Mouse (Mus musculus): ENCODE measurements at regions not wholly inside any gene's neighbourhood (a gene's known extent, or its start where the extent isn't known, plus 50 kb on each side); places are given as distances from the start of the nearest gene placed in this dataset.

DNA sequence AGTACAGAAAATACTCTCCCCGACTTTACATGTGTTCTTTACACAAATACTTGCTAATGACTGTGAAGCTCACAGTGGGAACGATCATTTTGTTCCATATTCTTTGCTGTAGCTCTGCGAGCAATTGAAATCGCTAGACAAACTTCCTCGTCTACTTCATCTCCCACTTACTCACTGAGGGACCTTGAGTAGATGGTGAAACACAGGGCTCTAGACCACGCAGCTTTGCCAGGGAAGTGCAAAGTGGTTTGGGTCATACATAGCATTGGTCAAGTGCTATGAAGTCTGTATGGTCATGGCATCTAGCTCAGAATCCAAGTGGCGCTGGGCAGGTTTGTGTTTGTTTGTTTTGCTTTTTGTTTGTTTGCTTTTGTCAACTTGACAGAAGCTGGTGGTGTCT, 1174.0 kb upstream of the A1bg start:
- DNase-seq (ENCODE audit: low read depth, low spot score), result no peak

DNA sequence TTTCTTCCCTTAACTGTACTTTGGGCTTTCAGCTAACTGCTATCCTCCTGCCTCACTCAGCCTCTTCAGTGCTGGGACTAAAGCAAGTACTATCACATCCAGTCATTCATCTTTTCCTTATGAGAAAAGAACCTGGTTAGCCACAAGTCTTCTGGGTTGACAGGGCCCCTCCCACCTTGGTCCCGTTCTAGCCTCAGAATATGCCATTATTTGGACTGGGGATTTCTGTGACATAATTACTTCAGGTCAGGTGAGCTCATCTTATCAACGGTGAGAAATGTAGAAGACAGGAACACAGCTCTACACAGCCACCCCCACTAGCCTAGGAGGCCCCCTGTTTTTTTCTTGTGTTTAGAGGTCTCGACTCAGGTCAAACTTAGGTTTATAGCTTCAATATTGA, 1172.4 kb upstream of the A1bg start:
- DNase-seq (ENCODE audit: low read depth, low spot score), result no peak

DNA sequence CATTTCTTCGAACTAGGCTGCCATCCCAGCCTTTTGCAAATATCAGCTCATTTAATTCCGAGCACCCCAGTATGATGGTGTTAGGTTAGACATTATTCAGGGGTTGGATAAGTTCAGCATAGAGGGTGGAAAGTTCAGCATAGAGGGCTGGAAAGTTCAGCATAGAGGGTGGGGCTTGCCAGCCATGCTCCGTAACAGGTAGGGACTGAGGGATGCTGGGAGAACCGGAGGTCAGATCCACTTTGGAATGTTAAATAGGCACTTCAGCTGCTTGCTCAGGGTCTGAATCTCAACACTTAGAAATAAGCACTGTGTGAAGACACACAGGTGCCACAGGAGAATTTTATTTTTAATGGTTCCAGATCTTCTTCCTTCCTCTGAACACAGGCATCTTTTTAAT, 1170.9 kb upstream of the A1bg start:
- peak; percentile 90 for DNase-seq (ENCODE audit: low read depth, low spot score)

DNA sequence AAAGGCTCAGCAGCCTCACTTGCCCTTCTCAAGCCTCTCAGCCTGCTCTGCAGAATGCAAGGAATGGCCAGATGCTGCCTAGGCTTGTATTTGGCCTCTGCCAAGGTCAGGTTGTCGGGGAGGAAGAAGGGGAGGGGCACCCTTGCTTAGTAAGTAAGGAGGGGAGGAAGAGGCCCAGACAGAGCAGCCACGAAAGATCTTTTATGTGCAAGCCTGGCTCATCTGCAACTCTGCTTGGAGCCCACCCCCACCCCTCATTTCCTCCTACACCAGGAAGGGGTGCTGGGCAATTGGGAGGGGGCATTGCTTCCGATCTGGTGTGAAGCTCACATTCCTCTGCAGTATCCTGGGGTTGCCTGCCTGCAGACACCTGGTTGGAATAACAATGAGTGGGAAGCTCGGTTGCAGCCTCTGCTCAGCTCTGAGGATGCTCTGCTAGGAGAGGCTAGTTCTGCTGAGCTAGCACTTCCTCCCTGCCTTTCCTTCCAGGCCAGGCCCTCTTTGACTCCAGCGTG, 1169.9 kb upstream of the A1bg start:
- peak; percentile 100 for DNase-seq (ENCODE audit: low read depth, low spot score)

DNA sequence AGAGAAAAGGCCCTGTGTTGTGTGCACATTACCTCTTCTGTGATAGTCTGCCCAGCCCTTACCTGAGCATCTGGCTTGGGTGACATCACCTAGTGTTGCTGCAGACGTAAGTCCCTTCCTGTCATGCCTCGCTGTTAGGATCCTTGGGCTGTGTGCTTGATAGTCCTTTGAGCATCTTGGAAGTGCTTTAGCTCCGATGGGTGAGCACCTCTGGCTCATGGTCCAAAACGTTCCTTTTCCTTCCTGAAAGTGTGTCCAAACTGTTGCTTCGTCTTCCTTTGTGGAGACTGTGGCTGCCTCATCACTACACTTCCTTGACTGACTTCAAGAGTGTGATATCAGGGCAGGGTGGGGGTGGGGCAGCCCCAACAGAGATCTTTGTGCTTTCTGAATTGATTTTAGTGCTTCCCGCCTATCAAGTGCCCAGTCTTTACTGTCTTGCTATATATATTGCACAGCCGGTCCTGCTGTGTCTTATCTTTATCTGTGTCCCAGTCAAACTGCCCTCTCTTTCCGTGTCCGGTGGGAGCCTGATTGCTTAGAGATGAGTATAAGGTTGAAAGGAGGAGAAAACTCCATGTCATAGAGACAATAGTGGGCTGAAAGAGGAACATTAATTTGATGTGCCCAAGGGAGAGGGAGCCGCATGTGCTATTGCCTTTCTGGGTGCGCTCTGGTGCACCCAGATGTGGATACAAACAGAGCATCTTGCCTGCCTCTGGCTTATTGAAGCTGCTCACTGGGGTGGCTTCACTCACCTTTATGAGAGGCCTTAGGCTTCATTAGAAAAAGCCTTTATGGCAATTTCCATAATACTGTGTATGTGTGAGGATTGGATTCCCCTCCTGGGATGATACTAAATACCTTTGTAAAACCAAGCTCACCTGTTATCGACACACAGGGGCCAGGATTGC, 1169.2 kb upstream of the A1bg start:
- DNase-seq (ENCODE audit: low read depth, low spot score), result no peak

DNA sequence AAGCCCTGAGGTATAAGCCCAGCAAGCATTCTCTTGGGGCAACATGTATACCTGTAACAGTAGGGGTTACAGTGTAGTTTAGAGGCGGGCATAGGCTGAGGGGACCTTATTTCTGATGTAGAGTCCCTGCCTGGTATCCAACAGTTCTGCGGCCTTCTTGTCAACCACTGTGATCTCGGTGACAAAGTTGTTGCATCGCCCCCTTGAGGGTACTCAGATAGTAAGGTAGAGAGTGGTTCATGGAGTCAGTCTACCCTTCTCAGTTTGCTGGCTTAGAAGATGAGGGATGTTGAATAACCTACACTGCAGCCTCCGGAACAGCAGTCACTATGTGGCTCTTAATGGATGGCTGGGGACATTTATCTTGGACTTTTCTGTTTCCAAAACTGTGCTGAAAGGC, 1168.3 kb upstream of the A1bg start:
- DNase-seq (ENCODE audit: low read depth, low spot score), result no peak

DNA sequence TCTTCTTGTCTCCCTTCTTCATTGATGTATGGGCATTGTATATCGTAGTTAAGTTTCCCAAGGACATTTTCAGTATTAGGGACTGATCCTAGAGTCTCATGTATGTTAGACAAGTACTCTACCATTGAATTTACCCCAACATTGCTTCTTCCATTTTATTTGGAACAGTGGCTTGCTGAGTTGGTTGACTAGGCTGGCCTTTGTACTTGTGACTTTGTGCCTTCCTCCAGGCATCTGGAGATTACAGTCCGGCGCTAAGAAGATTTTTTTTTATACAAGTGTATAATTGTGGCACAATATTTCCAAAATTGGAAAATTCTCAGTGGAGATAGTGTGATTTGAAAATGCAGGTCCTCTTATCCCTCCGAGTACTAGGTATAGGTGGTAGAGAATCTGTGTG, 1165.5 kb upstream of the A1bg start:
- DNase-seq (ENCODE audit: low read depth, low spot score), result no peak

DNA sequence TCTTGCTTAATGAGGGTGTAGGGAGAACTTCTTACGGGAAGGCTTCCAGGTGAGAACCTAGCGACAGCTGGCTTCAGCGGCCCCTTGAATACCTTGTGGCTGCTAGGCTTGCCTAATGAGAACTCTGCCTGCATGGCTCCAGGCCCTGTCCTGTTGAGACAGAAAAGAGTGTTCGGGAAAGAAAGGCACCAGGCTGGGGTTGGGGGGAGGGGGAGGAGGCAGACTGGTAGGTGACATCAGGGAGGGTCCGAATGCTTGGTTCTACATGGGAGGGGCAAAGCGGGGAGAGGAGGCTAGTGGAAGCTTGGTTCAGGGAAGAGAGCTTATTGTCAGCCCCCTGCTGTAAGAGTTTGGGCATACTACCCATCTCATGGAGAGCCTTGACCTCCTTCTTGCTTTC, 1164.9 kb upstream of the A1bg start:
- DNase-seq (ENCODE audit: low read depth, low spot score), result peak; percentile 60

DNA sequence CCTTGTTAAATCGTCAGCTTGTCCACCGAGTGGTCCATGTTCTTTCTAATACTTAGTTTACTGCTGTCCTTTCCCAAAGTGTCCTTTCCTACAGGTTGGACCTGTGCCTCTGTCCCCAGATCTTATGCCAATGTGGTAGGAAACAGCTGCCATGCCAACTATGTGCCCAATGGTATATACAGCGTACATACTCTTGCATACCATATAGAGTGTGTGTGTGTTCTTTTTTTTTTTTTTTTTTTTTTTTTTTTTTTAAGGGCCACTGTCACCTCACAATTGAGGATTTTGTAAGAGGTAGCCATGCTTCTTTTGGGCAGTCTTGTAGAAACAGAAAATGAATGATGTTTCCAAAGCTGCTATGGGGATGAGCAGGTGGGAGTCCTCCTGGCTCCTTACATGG, 1163.2 kb upstream of the A1bg start:
- no peak for DNase-seq (ENCODE audit: low read depth, low spot score)

DNA sequence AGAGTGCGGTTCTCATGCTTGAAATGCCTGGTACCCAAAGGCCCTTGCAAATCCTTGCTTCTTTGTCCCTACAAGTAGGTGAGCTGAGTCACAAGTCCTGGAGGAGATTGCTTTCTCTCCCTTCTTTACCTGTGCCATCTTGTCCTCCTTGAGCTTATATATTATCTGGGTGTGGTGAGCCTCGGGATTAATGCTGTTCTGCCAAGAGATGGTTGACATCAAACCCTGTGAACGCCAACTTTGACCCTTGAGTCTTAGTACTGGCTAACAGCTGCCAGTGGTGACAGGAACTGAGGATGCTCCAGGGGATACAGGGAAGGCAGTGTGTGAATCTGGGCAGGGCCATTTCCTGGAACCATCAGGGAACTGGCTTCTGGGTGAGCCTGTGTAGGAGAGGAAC, 1160.5 kb upstream of the A1bg start:
- DNase-seq (ENCODE audit: low read depth, low spot score), result no peak

DNA sequence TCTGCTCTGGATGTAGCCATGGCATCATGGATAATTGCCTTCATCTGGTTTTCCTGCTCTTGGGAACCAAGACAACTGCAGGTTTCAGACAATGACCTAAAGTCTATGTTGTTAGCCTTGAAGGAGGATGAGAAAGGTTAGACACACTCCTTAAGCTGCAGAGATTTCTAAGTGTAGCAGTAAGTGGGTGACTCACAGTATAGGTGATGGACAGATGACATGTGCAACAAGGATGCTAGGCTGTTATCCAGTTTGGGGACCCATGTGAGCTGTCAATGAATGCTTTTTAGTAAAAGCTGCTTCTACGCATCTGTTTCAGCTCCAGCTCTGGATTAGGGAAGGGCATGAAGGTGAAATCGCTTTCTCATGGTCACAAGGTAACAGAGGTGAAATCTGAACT, 1159.7 kb upstream of the A1bg start:
- no peak for DNase-seq (ENCODE audit: low read depth, low spot score)

DNA sequence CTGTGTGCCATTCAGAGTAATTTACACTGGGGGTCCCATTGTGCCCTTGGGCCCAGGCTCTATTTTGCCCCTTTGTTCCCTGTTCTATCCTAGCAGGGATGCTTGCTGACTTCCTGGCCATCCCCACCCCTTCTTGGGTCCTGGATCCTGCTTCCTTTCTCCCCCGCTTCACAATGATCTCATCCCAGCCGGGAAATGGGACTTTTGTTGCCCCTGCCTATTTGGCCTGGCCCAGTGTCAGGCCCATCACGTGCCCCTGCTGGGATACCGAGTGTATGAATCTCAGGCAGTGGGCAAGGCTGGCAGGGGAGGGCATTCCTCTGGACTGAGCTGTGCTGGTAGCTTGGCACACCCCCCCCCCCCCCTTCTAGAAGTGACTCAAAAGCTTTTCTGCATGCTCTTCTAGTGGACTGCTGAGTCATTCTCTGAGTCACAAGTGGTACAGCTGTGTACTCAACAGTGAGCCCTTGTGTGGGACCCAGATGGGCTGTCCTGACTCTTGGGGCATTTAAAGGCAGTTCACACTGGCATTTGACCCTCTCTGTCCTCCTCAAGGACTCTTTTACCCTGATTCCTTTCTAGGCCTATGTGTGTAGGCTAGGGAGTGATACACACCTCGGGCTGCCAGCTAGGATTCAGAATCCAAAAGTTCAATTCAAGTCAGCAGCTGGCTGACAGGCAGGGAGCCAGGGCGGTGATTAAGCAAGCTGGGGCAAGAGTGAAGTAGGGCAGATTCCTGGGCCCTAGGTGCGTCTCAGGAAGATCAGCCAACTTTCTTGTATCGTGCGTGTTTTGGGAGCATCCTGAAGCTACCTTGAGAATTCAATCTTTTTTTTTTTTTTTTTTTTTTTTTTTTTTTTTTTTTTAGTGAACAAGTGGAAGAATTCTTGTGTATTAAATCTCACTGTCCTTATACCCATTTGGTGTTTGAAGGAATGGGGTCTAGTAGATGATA, 1156.6 kb upstream of the A1bg start:
- peak; percentile 79 for DNase-seq (ENCODE audit: low read depth, low spot score)

DNA sequence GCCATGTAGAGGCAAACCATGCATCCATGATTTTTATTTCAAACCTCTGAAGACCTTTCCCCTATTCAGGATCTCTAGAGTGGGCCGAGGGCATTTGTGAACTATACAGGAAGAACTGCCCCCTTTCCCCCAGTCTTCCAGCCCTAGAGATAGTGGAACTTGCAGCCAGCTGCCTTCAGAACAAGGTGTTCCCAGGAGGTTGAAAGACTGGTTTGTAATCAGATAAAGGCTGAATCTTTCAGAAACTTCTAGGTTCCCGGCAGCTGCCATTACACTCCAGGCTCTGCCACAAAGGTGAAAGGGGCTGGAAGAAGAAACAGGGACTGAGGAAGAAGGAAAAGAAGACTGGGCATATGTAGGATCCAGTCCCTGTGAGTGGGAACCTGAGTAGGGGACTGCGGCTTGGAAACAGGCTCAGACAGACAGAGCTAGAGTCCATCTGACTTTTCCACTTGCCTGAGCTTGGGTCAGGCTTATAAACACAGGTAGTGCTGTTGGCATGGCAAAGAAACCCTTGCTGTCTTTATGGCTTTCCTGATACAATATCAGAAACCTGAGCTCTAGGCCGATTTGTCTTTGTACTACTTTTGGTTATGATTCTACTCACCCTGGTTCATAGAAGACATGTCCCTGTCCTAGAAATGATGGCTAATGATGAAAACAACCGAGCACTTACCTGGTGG, 1153.9 kb upstream of the A1bg start:
- DNase-seq (ENCODE audit: low read depth, low spot score), result no peak

DNA sequence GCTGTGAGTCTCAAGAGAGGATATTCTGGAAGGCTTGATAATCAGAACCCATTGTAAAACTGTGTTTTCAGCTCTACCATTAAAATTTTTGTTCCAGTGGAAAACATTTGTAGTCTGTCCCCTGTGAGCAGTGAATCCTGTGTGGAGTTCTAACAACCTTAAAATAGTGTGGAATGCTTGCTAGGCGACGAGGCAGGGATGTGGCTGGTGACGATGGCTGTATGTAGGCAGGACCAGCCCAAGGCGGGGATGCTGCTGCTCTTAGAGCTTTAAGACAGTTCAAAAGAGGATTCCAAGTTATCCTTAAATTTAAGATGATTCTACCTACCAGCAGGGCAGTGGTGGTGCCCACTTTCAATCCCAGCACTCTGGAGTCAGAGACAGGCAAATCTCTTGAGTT, 1151.9 kb upstream of the A1bg start:
- DNase-seq (ENCODE audit: low read depth, low spot score), result no peak

DNA sequence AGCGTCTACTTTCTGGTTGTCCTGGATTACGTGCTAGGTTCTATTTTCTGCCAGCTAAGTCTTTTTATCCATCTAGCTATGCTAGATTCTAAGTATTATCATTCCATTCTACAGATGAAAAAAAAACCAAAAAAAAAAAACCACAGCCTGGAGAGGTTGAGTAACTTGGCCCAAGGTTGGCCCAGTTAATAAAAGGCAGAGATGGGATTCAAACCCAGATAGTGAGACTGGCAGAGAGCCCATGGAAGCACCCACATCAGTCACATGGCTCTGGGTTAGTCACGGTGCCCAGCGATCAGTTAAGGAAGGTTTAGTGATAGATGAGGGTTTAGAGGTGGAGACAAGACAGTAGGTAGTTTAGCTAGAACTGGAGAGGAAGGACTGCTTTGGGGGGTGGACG, 1150.8 kb upstream of the A1bg start:
- no peak for DNase-seq (ENCODE audit: low read depth, low spot score)

DNA sequence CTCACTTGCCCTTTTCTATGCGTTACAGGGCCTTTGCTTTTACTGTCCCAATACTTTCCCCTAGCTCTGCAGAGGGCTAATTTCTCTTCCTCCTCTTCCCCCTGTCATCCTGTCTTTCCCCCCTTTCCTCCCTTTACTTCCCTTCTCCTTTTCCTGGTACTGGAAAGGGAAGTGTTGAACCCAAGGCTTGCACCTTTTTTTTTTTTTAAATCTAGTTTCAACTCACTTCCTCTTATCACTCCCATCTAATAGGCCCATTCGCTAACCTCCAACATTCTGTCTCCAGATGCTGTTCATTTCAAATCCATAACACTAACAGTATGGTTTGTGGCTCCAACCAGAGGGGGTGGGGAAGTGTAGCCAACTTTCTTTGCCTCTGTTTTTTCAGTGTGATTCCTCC, 1148.5 kb upstream of the A1bg start:
- DNase-seq (ENCODE audit: low read depth, low spot score), result no peak

DNA sequence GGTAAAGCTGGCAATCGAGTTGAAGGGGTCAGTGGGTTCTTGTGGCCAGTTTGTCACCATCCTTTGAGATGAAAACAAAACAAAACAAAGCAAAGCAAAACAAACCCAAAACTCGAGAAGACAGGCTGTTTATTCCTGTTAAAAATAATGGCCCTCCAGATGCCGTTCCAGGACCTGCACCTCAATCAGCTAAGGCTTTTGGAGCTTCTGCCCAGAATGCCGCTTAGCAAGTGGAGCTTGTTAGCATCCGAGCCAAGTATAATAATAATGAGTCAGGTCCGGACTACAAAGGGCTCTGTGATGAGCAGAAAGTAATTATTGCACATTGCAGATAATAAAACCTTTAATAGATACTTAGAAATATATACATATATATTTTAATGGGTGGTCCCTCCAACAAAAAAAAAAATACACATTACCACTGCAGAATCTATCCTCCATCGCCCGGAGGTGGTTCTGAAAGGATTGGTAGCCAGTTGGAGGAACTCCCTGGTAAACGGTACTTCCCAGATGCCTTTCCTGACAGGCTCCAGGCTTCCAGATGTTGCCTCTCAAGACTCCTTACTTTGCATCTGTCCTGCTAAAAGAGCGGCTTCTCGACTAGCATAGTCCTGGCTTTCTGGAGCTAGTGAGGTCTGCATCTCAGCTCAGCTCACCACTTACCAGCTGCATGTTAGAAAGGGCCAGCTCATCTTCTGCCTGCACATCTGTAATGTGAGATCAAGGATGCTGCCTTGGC, 1145.8 kb upstream of the A1bg start:
- no peak for DNase-seq (ENCODE audit: low read depth, low spot score)

DNA sequence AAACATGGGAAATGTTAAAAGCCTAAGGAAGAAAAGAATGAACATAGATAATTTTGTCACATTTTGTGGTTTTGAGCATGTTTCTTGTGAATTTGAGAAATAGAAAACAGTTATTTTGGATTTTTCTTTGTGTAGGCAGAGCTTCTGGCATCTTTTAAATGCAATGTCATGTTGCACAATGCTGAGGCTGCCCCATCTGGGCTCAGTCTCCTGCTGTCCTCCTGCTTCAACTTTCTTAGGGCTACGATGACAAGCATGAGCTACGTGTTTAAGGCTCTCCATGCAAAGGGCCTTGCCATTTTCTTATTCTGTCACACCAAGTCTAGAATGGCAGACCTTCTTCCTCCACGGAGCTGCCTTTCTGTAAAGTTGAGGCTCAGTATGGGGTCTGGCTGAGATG, 1141.6 kb upstream of the A1bg start:
- no peak for DNase-seq (ENCODE audit: low read depth, low spot score)

DNA sequence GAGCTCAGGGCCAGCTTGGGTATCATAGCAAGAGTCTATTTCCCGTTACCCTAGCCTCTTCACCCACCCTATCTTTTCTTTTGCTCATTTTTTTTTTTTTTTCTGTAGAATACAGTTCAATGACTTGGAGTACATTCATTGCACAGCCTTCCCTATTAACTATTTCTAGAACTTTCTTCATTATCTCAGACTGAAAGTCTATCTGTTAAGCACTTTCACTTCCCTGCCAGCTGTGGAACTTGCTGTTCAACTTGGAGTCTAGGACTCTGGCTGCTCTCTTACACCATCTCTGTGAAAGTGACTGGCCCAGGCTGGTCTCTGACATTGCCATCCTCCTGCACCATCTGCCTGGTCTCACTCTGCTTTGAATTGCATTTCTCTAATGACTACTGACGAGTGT, 1134.6 kb upstream of the A1bg start:
- no peak for DNase-seq (ENCODE audit: low read depth, low spot score)

DNA sequence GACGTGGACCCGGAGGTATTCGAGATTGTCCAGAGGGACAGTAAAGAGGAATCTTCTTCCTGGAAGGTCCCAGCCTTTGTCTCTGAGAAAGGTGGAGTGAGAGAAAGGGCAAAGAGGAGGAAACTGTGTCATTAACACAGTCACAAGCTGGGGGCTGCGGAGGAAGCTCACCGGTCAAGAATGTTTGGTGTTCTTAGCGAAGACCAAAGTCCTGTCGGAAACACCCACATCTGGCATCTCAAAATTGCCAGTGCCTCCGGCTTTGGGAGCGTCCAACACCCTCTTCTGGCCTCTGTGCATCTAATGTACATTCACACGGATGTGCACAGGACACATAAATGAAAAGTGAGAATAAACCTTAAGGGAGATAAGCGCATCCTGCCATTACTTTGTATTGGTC, 1134.1 kb upstream of the A1bg start:
- DNase-seq (ENCODE audit: low read depth, low spot score), result peak; percentile 54

DNA sequence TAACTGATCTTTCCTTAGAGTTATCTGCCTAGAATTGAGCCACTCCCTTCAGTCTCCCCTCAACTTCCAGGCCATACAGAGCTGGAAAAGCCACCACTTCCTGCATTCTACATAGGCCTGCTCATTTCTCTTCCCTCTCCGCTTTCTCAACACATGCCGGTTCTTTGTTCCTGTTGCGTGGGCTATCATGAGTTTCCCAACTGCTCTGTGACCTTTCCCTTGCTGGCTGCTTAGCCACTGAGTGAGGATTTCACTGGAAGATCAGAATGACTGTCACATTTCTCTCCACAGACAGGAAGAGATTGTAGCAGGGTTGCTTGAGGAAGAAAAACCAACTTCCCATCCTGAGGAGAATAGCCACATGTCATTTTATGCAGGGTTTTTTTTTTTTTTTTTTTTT, 1133.6 kb upstream of the A1bg start:
- DNase-seq (ENCODE audit: low read depth, low spot score), result no peak

Measured in R1 (cell line).